Mouse (Mus musculus): ENCODE measurements around the gene Ralgapa2.

Gene Ralgapa2

DNA sequence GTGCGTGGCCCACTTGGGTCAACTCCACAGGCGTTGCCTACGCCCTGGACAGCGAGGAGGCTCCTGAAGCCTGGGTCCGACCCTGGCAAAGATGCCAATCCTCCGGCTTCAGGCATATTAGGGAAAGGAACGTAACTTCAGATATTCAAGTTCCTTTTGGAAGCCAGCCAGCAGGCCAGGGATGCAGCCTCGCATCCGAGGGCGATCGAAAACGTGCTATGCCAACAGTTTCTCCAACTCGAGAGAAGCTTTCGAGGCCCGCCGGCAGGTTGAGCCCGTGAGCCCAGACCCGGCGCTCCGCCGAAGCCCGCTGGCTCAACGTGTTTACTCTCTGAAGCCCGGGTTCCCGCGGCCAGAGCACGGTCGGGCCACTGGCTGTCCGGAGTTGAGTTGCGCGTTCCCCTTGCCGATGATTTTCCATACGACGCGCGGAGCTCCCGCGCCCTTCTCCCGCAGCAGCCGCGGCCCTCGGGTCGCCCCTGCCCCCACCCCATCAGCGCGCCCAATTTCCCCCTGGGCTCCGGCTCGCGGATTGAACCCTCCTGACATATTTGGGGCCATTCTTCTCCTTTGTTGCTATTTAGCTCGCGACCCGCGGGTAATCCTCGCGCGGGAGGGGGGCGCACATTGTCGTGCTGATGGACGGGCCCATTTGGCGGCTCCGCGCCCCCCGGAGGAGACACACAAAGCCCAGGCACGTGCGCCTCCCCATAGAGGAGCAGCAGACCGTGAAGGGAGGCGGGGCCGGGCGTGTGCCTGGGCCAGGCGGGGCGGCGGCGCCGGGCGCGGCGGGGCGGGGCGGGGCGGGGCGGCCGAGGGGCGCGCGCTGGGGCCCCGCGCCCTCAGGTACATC, 290.8 kb downstream of the Ralgapa2 start, which contains the start of gene Insm1:
TSS of gene Insm1 (plus strand) at position 846 of the 853 bp plus-strand sequence.
- DNase-seq (ENCODE audit: low spot score), result peak; percentile 16

DNA sequence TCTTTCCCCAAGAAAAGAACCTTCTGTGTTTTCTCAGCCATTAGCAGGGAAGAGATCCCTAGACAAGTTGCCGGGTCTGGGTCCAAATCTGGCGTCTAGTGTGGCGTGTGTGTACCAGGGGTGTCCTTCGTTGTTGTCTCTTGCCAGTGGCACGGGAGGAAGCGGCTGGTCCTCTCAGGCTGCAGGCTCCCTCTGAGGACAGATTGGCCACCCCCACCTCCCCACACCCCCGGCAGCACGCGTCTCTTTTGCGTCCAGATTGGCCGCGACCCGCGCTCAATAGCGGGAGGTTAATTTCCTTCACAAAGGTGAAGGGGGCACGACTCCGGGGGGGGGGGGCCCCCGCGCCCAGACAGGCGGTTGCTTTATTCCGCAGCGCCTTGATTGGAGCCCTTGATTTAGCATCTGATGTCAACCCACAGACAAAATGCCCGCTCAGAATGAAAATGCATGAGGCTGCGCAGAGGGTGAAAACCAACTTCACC, 291.5 kb downstream of the Ralgapa2 start:
- DNase-seq (ENCODE audit: low spot score), result no peak

DNA sequence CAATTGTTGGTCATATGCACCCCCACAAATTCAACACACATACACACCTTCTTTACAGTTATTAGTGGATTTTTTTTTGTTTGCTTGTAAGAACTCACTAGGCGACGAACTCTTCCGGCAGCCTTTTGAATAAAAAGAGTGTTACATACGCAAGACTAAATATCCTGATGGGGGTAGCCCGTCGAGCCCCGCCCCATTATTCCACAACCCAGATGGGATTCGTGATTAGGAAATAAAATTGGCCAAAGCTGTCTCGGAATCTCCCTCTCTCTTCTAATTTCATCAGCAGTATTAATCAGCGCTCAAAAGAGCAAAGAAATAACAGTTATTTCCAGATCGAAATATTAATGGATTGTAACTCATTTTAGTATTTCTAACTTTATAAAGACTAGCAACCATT, 292.4 kb downstream of the Ralgapa2 start:
- no peak for DNase-seq (ENCODE audit: low spot score)

DNA sequence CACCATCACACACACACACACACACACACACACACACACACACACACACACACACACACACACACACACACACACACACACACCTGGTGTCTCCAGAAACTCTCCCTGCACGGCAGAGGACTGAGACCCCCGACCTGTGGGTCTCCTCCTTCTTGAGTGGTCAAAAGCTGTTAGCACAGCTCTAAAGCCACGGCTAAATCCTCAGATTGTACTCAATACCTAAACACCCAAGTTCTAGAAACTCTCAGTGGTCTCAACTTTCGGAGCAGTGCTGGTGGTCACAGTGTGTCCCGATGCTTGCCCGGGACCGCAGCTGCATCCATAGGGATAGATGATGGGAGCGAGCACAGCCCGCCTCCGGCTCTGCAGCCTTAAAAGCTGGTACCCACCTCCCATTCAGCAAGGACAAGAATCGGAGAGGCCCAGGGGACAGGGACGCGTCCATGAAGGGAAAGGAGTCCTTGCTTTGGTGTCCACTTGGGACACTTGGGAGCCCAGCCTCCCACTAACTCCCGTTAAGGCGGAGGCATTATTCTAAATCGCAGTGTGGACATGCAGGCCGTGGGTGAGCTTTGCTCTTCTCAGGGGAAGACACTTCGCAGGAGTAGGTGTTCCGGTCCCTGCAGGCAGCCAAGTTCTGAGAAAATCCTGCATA, 293.1 kb downstream of the Ralgapa2 start:
- no peak for DNase-seq (ENCODE audit: low spot score)

DNA sequence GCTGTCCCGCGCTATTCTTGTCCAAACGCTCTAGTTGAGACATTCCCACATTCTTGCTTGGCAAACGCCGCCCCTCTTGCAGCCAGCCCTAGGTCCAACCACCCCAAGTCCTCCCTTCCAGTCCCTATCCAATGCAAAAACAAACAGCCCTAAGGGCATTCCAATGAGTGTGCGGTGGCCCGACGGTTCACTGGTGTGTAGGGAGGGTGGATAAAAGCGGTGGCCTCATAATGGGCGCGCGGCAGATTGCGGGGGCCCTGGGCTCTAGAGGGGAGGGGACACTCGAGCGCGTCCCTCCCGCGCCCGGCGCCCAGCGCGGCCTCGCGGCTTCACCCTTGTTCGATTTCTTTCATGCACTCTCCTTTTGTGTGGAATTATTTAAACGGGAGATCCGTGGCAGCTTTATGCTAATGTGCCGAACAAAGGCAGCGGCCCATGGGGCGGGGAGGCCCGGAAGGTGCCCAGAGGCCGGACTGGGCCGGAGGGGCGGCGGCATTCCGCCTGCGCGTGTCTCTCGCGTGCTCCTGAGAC, 293.9 kb downstream of the Ralgapa2 start:
- no peak for DNase-seq (ENCODE audit: low spot score)

DNA sequence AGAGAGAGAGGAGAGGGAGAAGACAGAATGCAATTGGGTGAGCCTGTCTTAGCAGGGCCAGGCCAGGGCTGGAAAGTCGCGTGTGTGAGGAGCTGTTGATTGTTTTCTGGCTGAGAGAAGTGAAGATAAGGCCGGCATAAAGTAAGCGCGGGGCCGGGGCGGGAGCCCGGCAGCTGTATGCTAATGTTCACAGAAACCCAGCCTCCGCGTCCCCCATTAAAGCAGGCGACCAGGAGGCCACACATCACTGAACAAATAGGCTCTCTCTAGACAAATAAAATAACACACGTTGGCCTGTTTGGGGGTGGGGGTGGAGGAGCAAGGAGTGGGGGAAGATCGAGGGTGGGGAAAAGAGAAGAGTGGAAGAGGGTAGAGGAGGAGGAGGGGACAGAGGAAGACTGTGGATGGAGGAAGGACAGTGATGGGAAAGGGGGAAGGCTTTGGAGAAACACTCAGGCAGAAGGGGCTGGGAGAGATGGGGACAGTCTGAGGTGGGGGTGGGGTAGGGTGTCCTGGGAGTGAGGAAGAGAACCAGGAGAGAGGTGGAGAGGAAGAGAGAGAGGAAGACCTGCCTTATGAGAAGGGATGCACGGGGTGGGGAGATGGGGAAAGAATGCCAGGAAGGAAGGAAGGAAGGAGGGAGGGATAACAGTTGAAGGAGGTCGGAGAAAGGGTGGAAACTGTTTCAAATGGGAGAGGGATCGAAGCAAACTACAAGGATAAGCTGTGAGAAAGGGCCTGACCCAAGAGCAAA, 294.7 kb downstream of the Ralgapa2 start:
- DNase-seq (ENCODE audit: low spot score), result no peak

DNA sequence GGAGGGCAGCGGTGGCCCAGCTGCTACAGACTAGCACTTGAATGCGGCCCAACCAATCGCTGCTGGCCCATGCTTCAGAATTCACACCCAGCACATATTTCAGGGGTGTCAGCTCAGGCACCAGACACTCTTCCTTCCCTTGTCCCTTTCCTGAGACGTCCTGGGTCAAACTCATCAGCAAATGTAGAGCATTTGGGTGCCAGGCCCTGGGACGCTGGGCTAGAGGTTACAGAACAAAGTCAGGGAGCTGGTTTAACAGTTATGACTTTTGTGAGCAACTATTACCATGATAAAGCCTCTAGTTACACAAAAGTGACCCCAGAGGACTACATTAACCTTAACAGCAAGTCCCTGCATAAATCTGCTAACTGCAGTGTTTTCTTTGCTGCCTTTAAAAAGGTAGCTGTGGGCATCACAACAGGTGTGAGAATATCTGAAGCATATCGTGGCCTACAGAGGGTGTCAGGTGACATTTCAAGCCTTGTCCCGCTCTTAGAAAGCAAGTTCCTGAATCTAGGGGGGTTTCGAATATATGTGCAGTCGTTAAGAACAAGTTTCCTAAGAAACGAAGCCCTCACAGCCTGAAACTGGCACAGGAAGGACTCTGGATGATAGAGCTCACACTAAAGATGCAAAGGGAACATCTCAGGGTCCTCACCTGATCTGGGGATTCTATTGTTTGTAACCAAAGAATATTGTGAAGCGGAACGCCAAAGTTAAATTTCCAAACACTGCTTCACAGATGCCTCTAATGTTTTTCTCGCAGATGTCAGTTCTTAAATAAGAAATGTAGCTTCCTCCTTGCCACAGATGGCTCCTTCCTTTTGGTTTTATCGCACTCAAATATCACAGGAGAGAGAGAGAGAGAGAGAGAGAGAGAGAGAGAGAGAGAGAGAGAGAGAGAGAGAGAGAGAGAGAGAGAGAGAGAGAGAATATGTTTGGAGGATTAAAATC, 295.8 kb downstream of the Ralgapa2 start:
- no peak for DNase-seq (ENCODE audit: low spot score)

DNA sequence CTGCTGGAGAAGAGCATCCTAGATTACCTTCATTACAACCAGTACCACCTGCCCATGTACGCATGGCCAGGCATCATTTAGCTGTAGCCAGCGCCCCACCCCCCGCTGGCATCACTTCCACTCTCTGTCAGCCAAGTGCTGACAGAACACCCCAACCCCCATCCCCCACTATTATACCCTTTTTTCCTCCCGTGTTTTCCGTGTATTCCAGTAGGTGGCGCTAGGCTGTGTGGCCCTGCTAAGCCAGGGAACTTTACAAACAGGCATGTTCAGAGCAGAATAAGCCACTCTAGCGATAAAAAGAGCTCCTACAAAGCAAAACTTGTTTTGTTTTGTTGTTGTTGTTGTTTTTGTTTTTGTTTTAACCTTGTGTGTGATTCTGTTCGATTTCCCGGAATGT, 297.4 kb downstream of the Ralgapa2 start:
- no peak for DNase-seq (ENCODE audit: low spot score)

DNA sequence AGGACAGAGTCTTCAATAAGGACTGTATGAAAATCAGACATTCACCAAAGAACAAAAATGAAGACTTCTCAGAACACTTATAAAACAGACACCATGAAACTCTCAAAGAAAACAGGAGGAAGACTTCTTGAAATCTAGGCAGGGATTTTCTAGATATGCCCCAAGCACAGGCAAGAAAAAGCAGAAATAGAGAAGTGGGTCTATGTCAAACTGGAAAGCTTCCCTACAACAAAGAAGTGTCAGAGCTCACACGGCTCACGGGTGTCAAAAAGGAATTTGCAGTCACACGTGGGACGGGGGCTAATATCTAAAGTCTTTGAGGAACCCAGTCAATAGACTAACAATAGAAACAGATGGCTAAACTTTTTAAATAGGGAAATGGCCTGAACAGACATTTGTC, 301.2 kb downstream of the Ralgapa2 start:
- DNase-seq (ENCODE audit: low spot score), result no peak

DNA sequence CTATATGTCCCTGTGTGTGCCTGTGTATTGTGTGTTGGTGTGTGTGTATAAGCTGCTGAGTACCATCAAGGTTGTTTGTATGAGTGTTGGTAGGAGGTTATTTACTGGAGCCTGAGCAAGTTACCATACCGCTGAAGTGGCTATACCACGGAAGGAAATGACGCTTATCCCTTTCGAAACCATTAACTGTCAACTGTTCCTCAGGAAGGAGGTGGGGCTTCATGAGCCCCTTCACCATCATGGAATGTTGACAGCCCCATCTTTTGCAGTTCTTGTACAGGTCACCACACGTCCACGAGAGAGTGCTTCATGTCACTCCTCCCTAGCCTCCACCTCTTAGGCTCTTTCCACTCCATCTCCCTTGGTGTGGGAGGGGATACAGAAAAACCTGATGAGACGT, 314.2 kb downstream of the Ralgapa2 start:
- DNase-seq (ENCODE audit: low spot score), result no peak

DNA sequence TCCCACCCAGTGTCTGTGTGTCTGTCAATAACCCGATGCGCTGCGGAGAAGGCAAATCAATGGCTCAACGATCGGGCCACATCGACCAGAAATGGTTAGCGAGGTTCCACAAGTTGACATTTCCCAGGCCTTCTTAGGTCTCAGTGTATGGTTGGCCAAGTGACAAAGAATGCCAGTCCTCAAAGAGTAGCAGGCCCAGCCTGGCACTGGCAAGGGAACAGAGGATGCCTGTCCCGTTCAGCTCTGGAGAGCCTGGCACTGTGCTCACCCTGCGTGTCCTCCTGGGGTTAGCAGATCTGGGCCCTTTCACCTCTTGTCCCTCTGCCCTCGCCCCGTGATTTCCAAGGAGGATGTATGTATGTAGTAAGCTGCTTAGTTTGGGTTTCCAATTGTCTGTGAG, 316.0 kb downstream of the Ralgapa2 start:
- no peak for DNase-seq (ENCODE audit: low spot score)

Measured in urinary bladder, postnatal 25 days (tissue).